Mouse (Mus musculus) B cell, adult 2 months (primary cell): Measurements from ENCODE around the gene Mmaa.

Experiments
- DNase-seq, 2 experiments: peaks; one replicate each; pipeline ENCODE4 v3.0.0; 2022

The Mmaa gene

DNA sequence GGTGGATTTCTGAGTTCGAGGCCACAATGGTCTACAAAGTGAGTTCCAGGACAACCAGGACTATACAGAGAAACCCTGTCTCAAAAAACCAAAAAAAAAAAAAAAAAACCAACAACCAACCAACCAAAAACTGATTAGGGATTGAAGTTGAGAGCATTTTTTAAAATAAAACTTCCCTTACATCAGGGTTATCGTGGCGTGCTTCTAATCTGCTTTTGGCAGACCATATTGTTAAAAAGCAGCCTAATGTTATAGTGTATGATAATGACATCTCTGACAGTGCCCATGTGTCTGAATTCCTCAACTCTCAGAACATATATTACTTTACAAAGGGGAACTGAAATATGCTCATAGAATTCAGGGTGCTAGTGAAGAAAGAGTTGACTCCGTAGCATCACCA, 6.5 kb downstream of the Mmaa start:
- no peak for DNase-seq

DNA sequence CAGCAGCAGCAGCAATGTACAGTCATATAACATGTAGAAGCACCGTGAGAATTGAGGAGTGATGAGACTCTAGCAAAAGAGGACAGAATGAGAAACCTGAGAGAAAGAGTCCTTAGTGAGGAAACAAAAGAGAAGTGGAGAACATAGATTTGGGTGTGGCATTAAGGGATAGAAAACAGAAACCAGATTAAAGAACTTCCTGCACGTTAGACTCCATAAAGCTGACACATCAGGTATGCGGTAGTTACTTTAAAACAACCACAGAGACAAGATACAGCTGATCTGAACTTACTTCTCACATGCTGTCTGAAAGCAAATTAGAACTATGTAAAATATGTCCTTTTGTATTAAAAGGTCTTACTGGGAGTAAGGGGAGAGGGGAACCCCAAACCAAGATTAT, 8.3 kb downstream of the Mmaa start:
- no peak for DNase-seq

DNA sequence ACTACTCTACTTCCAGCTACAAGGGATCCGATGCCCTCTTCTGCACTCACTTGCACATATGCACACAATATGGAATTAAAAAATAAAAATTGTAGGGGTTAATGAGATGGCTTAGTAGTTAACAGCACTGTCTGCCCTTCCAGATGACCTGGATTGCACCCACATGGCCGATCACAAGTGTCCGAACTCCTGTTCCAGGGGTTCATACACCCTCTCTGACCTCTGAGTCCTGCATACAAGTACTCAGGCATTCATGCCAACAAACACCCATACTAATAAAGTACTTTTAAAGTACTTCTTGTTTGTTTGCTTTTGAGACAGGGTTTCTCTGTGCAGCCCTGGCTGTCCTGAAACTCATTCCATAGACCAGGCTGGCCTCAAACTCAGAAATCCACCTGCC, 10.1 kb downstream of the Mmaa start:
- DNase-seq = no peak

DNA sequence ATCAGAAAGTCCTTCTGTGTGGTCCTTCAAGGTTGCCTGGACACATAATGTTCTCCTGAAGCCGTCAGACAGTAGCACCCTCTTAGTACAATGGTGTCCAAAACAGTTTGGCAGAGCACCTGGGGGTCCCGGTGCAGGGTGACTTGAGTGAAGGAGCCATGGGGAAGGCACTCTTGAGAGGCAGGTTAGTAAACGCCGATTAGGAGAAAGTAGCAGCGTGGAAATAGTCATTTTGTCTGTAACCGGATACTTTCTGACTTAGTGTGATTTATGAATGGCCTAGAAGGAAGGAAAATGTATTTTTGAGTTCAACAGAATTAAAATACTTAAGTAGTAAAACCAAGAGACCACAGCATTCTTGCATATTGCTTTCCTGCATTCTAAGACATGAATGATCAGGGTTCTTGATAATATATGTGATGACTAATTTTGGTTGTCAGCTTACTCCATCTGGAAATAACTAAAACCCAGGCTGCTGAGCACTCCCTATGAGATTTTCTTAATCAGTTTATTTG, 13.3 kb downstream of the Mmaa start:
- no peak for DNase-seq

DNA sequence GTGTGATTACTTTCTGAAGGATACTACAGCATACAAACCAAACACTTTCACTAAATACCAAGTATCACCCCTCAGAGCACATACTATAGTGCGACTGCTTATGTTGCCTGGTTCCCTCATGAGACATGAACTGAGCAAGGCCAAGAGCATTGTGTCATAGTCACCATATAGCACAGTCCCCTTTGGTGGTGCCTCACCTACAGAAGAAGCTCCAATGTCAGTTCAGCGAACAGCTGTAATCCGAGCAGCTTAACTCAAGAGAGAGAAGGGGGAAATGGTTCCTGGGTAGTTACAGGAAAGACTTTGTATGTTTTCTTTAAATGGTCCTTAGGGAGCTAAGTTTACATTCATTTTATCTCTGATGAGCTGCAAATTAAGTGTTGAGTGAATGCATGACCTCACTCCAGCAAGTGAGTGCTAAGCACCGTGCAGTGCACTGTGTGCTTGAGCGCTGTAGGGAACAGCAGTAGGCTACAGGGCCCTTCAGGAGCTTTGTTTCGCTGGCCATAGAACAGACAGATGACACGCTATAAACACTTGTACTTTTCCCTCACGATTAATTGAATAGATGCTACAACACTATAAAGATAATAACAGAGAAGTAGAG, 17.4 kb downstream of the Mmaa start:
- DNase-seq = no peak

DNA sequence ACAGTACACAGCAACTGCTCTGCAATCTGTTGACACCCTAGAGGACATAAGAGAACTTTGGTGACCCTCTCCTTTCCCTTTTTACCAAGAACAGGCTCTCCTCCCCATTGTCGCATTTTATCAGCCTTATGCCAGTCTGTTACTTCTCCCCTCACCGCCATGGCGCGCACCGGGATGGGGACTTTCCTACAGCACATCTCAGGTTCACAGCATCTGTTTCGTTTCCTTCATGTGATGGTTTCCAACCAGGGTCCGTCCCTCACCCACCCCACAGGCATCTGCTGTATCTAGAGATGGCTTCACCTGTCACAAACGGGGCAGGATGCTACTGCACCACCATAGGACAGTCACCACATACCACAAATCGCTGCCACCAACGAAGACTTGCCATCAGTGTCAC, 19.8 kb downstream of the Mmaa start:
- no peak for DNase-seq

DNA sequence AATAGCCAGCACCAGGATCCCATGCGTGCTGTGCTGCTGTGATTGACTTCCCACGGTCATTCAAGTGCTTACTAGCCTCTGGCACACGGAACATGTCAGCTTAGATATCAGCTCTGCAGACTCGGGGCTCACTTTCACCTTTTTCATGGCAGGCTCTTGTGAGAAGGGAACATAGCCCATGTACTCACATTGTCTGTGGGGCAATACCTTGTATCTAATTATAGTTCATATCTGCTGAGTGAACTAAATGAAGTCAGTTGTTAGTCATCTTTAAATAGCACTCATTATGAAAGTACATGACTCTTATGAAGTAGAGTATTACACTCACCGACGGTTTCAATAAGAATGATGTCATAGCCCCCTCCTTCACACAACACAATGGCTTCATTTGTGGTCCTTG, 21.0 kb downstream of the Mmaa start:
- no peak for DNase-seq

DNA sequence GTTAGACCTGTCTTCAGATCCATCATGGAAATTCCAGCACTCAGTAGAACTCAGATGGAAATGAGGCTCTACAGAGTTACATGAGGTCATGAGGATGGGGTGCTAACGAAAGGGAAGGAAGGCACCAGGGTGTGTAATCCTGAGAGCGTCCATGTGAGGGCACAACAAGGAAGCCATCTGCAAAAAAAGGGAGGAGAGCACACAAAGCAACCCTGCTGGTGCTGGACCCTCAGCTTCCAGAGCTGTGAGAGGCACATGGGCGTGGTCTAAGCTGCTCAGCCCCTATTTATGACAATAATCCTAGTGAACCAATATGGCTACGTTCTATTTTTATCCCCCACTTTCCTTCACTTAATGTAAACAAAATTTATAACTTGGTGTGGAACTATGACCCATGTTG, 22.1 kb downstream of the Mmaa start:
- no peak for DNase-seq

DNA sequence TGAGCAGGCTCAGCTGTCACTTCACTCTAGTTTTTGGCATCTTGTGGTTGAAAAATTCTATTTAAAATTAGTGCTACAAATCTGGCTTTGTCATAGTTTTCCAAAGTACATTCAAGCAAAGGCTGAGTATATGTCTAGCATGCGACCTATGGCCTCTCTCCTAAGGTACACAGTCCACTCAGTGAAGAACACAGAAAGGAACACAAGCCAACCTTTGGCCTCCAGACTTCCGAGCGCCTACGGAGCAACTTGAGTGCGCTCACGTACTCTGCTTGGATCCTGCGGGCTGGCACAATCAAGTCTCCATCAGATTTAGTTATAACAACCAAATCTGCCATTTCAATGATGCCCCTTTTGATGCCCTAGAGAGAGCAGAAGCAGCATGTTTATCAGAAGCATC, 25.8 kb downstream of the Mmaa start:
- DNase-seq = no peak

DNA sequence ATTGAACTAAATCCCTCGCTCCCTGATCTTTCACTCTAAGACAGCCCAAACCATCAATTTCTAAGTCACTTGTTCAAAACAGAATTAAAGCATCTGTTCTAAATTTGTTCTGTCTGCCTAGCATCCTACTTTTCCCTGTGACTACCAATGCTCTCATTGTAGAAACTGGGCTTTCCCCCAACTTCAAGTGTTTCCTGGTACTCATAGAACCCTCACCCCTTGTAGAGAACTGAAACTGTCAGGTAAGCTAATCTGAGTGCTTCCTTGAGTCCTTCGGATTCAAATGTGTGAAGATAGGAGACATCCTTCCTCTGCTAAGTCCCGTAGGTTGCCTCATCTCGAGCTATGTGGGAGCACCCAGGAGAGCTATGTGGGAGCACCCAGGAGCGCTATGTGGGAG, 32.8 kb downstream of the Mmaa start:
- DNase-seq = no peak

DNA sequence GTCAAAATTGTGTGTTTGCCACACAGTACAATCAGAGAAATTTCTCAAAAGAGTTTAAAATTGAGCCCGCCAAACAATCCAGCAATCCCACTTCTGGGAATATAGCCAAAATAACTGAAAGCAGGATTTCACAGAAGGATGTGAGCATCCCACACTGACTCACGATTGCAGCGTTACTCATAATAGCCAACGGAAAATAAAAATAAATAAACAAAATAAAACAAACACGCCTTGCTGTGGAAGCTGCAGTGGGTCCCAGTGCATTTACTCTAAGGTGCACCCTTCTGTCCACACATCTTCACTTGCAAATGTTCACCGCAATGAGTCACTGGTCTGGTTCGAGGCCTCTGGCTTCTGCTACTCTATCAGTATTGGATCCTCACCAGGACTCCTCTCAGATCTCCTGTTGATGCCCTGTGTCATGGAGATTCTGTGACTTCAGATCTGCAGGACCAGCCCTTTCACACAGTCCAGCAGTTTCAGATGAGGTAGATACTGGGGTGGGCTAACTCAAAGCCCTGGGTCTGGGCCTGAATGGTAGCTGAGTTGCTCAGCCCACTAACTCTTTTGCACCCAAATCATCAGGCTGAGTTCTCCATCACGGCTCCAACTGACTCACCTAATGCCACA, 38.5 kb downstream of the Mmaa start:
- no peak for DNase-seq

DNA sequence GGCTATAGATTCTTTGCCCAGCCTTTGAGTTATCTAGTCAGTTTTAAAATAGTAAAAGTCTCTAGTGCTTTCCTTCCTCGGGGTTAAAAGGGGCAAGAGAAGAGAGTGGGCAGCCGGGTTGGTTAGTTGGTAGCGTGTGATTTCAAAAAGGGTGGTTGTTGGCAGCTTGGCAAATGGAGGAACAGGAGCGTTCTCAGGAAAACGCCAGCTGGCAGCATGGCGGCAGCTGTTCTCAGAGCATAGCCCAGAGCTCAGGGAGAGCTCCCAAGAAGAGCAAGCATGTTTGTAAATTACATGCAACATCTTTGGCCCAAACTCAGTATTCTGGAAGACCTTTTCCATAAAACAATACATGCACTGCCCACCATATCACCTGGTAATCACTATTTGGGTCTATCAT, 41.0 kb downstream of the Mmaa start:
- DNase-seq = no peak

DNA sequence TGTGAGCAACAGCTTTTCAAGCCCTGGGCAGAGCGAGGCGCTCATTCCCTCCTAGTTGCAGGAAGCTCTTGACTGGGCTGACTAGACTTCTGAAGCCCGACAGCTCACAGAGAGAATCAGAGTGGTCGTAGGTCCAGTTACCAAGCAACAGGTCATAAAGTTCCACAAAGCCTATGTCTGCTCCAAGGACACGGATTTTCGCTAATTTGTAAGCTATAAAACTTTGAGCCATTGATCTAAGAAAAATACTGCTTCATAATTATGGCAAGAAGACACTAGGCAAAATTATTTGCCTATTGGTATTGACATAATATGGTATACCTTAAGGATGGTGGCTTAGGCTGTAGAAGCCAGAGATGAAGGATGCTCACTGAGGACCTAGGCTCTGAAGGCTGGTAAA, 46.3 kb downstream of the Mmaa start, which contains the start of gene 1700011L22Rik:
Gene 1700011L22Rik, minus strand, starts transcription at position 101 of the 400 bp plus-strand sequence.
- no peak for DNase-seq

DNA sequence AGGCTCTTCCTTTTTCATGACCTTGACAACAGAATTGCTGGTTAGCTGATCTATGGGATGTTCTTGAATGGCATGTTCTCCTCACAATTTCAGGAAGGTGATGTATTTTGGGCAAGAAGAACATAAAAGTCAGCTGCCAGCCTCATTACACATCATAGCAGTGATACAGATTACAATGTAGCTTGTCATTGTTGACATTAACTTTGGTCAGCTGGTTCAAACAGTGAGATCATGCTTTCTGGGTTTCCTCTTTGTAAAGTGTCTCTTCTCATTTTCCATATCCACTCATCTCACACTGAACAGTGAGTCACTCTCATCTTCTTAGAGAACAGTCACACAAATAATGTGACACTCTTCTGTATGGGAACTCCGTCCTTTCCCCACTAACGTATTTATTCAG, 51.3 kb downstream of the Mmaa start:
- DNase-seq = no peak

DNA sequence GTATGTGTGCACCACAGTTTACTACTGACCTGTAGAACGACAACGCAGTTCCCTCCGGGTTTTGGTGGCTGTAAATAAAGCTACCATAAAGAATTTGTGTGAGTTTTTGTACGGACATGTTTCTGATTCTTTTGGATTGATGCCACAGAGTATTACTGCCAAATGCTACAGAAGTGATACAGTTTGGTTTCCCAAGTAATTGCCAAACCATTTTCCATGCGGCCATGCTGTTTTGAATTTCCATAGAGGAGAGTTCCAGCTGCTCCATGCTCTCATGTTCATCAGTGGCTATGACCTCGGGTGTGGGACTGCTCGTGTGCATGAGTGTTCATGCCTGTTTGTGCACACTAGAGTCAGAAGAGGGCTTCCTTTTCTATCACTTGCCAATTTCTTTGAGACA, 54.7 kb downstream of the Mmaa start:
- DNase-seq = no peak

DNA sequence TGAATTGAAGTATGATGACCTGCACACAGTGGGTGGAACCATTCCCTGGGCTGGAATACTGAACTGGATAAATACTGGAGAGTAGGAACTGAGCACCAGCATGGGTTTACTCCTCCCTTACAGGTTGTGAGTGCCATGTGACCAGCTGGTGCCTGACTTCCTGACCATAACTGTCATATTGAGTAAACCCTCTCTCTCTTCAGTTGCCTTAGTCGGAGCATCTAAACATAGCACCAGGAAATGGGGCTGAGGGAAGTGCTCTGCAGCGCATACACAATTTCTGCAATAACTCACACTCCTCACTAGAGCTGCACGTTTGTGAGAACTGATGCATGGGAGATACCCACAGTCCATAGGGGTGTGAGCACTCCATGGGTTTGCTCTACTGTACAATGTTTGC, 55.4 kb downstream of the Mmaa start:
- DNase-seq = no peak

DNA sequence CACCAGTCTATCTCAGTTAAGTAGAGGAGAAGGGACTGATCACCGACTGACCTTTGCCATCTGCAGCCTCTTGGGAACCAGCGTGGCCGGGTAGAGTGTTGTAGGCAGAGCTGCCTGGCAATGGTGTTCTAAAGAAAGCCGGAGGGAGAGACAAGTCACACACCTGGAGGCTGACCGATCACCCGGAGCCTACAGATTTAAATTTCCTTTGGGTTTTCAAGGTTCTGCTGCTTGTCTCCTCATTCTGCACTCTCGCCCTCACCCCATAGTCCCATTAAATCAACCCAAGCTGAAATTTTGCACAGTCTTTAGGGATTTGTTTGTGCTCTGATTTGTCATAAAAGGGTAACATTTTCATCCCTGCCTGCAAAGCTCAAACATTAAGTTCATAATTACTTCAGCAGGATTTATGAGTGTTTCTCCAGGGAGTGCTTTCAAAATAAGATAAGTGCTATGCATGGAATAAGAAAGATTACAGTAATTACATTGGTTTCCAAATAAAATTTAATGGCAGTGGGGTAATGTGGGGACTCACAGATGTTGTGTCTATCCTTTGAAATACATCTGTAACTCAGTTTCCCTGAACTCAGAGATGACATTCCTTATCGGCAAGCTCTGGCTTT, 65.4 kb downstream of the Mmaa start:
- DNase-seq = no peak

DNA sequence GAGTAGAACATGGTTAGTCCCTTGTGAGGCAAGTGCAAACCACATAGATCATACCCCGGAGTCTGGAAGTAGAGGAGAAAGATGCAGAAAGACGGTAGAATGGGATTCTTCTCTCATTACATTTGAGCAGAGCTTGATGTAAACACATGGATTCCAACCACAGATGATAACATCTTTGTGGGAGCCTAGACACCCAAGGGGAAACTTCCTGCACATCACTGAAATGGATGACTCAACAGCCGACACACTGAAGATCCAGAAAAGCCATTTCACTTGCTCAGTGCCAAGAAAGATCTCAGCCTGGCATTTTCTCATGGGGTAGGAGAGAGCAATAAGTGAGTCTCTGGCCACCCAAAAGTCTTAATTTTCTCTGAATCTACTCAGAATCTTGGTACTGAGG, 66.8 kb downstream of the Mmaa start:
- DNase-seq = no peak

DNA sequence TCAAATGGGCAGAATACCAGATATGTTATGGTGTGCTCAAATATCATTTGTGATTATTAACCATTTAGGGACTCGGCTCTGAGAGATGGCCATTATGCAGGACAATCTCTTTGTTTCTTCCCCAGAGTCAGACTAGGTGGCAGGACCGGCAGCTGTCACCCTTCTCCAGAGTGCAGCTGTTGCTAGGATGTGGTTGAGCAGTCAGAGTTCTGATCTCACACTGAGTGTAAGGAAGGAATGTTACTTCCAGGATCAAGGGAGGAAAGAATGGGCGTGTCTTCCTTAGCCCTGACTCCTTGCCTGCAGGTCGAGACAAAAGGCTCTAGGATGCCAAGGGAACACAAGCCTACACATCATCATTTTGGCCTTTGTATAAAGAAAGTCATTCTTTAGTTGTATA, 67.5 kb downstream of the Mmaa start:
- DNase-seq = no peak

DNA sequence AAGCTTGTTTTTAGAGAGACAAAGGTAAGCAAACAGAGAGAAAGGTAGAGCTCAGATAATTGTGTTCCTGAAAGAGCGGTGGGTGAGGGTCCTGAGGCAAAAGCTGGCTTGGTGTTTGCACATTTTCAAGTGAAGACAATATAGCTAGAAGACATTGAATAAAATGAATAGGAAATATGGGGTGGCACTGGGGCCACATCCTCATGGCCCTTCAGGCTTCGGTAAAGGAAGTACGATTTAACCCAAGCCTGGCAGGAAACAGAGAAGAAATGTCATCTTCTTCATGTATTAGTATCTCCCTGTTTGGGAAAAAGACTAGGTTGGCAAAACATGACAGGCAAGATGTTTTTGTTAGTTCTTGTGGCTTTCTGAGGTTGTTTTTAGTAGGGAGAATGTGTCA, 68.7 kb downstream of the Mmaa start:
- DNase-seq = no peak

DNA sequence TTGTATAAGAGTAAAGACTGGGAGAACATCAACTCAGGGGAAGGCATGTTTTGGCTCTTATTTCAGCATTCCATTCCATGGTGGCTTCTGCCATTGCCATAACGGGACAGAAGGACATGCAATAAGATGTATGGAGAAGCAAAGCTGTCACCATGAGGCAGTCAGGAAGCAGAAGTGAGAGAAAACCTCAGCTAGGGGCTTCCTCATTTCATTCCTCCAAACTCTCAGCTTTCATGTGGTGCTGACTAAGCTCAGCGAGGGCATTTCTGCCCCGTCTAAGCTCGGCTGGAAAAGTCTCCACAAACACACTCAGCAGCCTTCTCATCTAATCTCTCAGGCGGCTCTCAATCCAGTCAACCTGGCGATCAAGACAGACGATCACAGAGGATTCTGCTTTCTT, 69.2 kb downstream of the Mmaa start:
- DNase-seq = peak; percentile 43 to 45

DNA sequence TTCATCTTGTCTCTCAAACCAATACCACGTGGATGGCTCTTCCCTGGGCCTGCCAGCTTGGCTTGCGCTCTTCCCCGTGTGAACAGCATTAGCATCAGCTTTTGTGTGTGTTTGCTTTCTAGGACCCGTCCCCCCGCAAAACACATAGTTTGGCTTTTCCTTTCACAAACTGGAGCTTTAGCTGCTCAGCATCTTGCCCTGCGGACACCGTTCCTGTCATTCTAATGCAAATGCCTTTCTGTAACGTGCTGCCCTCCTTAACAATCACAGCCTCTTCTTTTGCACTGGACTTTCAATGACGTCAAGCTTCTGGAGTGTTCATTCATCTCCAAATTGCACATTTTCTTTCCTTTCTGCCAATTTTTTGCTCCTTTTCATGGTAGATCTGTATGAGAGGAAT, 70.4 kb downstream of the Mmaa start:
- DNase-seq = no peak

DNA sequence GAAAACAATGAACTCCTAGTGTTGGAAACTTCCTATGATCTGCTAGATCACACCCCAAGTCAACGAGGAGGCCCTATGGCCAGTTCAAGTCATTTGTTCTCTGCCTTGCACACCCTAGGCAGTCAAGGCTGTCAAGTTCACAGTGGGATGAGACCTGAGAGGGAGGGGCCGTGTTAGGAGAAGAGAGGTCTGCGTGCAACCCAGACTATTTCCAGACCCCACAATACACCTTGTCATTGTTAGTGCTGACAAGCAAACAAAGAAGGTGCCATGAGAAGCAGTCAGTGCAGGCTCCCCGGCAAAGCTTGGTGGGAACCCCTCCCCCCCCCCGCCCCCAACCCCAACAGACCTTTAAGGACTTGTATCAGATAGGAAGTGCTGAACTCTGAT, 72.0 kb downstream of the Mmaa start:
- DNase-seq = no peak

DNA sequence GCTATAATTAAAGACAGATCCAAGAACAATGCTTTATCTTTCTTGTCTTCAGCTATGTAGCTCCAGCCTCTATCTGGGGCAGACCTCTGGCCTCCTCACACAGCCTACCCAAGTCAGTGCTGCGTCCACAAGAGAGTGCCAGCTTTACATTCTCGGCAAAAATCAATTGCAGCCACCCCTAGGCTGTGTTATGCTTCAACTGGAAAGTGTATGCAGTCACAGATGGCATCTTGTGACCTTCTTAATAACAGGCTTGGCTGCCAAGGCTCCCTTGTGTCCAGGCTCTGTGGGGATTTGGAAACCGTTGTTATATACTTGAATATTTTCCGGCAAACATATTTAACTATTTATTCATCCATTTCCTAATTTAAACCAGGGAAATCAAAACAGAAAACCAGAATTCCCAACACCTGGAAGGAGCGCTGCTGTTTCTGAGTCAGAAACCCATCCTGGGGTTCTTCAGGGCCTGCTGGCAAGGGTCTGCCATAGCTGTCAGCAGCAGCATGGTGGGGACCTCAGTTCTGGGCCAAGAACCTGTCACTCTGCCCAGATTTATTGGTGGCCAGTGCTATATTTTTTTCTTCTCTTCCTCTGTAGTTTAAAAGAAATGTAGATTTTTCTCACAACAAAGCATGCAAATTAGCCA, 72.5 kb downstream of the Mmaa start:
- no peak for DNase-seq
